Mouse (Mus musculus) heart, postnatal 36 days (tissue): ENCODE data around the gene Dgkq. TPM values are rescaled to one million over a fixed set of nuclear protein-coding genes. Genes with fewer than 3 reads are reported as not detected.

ENCODE experiments used
- DNase-seq, 2 experiments: peaks; one replicate each; pipeline ENCODE4 v3.0.0; 2021 to 2022
- intact Hi-C: fragments of 180-260 bp; cut with DNase I; formaldehyde crosslinking; loops from one replicate; pipeline ENCODE4 v1.15.1; 2025
- total RNA-seq, 2 experiments: library from RNA; stranded (reverse); gene quantifications; 2 replicates each; pipeline ENCODE4 v1.2.3; 2021

Dgkq gene
- total RNA-seq, 2 experiments from 2014 or later, result 8.9 TPM

DNA sequence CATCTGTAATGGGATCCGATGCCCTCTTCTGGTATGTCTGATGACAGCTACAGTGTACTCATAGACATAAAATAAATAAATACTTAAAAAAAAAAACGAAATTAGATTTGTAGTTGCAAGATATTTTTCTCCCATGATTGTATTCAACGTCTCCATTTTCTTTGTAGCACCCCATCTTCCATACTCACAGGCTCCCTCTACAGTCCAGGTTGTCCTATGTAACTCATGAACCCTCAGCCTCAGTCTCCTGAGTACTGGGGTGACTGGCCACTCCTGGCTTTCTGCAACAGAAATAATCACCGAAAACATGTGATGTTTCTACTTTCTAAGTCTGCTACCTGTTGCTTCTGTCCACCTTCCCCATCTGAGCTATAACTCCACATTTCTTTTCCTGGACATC, 21.7 kb upstream of the Dgkq start:
- no peak for DNase-seq
- intact Hi-C loops, result no loop called here

DNA sequence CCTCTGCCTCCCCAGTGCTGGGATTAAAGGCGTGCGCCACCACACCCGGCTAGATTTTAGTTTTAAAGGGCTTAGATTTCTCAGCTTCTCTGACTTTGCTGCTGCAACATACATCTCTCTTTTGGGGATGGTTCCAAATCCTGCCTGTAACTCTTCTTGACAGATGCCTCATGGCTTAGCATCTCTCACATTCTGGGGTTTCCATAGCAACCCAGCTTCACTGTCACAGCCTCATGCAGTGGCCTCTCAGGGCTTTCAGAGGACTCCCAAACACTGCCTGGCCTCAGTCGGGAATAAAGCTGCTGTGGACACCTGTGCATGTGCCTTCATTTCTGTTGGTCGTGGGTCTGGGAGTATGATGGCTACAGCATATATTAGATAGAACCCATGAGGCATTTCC, 19.6 kb upstream of the Dgkq start:
- intact Hi-C loops, result no loop called here

DNA sequence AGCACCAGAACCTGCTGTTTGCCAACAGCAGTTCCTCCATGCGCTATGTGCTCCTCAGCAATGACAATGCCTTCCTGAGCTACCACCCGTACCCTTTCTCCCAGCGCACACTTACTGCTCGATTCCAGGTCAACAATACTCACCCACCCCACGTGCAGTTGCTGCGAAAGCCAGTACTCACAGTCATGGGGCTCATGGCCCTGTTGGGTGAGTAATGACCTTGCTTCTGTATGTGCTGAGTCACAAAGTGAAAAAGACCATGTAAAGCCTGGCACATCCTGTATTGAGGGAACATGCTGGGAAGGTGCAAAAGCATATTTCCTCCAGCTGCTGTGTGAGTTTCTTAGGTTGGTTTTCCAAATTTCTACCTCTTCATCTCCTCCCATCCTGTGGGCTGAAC, 11.4 kb upstream of the Dgkq start:
- DNase-seq, result no peak
- intact Hi-C loops, result no loop called here

More for the DNA sequence above, 19.6 kb upstream of the Dgkq start:
- no peak for DNase-seq

DNA sequence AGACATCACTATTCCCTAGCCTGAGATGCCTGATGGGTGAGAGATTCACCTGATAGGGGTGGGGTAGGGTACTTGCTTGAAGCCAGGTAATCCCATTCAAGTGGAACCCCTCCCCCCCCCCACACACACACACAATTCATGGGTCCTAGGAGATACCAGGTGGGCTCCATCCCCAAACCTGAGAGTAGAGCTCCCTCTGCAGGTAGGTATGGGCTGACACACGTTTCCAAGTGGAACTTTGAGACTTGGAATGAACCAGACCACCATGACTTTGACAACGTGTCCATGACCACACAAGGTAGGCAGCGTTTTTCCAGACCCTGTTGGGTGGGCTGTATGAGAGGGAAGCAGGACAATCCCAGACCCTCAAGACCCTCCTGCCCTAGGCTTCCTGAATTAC, 10.4 kb upstream of the Dgkq start:
- DNase-seq, result no peak
- intact Hi-C loops, result no loop called here

DNA sequence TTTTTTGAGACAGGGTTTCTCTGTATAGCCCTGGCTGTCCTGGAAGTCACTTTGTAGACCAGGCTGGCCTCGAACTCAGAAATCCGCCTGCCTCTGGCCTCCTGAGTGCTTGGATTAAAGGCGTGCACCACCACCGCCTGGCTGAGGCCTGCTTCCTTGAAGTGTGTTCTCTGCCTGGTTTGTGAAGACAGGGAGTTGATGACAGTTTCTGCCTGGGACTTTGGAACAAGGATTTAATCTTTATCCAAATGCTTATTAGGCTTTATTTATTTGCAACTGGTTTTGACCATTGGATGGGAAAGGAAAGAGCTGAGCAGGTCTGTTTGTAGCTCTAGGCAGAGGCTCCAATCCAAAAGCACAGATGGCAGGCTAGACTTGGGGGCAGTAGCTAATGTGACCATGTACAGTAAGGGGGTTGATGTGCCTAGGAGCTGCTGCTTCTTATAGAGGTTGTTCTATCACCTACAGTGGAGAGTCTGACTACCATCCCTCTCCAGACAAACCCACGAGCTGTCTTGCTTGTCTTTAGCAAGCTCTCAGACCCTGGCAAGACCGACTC, 8.9 kb upstream of the Dgkq start:
- DNase-seq, result no peak
- intact Hi-C loops, result no loop called here

DNA sequence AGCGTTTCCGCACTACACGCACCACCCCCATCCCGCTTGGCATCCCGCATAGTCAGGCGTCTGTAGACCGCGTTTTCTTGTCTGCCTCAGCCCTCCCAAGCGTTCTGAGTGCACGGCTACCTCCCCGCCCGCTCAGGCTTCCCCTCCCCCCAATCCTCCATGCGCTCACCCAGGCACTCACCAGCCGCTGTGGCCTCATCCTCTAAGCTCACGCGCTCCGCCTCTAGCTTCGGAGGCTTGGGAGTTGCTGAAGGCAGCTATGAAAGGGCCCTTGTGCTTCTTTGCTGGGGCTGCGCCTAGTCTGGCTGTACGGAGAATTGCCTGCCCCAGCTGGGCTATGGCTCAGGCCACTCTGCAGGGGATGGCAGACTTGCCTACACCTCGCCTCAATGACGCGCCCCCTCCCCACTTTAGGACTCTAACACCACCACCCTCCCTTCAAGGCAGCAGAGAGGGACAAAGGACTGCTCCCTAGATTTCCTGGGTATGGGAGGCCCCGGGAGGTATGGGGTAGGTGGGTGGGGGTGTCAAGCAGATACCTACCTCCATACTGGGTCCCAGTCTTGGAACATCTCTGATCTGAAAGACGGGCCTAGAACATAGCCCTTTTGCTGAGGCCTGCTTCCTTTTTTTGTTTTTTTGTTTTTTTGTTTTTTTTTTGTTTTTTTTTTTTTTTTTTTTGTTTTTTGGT, 8.3 kb upstream of the Dgkq start:
- DNase-seq, result no peak
- intact Hi-C loops, result no loop called here

DNA sequence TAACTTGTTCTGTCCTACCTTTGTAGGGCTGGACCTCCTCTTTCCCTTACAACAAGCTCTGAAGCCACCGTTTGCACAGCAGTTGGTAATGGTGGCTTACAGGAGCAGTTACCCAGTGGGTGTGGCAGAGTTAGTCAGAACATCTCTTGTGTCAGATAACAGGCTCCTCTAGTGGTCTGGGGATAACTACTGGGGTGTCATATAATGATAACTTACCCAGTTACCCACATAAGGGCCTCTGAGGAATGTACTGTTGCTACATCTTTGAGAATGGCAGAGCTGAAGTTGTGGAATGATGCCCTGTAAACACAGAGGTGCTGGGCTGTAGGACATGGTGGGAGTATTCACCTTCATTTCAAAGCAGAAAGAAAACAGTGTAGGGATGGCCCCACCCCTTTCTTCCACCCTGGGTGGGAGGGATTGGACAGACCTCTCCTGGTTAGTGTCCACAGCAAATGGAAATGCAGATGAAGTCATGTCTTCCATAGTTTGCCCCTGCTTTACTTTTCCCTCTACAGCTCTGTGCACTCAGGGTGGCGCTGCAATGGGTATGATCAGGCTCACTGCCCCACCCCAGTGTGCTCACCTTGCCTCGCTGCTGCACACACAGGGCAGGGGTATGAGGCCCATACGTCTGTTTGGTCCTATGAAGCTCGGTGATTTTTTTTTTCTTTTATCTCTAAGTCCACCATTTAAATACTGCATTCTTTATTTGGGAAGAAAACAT, 7.5 kb upstream of the Dgkq start:
- no peak for DNase-seq
- intact Hi-C loops, result no loop called here

DNA sequence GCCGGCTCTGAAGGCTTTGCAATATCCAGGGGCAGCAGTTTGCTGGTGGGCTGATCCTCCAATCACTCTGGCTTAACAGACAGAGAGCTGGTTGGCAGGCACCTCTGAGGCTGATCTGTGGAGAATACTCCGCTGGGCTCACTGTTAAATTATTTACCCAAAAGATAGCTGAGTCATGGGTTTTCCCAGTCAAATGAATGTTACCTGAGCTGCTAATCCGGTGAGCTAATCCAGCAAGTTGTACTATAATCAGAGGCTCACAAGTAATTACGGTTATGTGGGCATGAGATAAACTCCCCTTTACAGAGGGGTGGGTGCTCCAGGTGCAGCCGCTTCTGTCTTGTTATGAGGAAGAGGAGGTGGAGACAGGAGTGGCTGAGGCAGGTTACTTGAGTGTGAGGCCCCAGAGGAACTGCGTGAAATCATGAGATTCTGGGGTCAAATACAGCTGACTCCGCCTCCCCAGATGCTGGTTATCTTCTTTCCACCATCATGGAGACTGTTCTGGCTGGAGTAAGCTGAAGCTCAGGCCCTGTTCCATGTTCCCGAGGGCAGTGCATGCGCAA, 5.9 kb upstream of the Dgkq start, which contains the start of gene Slc26a1:
TSS of gene Slc26a1 (minus strand) at position 319 of the 566 bp plus-strand sequence.
- intact Hi-C loops, result no loop called here

DNA sequence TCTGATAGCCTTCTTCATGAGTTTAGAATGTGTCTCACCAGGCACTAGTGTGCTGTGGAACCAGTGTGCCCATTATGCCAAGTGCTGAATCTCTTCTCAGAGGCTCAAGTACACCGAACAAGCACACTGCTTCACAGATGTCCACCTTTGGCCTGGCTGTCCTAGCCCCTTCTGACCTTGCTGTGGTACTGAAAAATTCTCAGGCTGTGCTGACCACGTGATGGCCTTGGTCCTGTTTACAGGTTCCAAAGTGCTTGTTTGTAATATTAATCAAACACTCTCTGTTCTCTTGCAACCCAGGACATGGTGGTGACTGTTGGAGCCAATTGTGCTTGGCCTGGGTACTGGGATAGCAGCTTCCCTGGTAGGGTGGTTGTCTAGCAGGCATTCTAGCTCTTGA, 5.2 kb upstream of the Dgkq start:
- no peak for DNase-seq
- intact Hi-C loops, result loop anchor here (5.0 kb wide), 1 partner anchor 53 kb away; no protein-coding TSS in a partner anchor

More for the DNA sequence above, 5.9 kb upstream of the Dgkq start, which contains the start of gene Slc26a1:
- no peak for DNase-seq

DNA sequence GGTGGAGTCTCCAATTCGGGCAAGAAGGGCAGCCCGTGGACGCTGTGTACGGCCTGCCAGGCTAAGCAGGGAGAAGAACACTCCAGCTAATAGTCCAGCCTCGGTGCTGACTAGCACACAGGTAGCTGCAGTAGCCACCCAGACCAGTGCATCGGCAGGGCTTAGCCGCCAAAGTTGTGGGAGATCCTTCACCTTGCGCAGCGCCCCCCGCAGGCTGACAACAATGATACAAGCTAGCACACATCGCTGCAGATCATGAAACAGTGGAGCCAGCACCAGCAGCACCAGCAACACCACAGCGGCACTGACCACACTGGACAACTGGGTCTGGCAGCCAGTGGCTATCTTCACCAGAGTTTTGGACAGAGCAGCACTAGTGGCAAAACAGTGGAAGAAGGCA, 2.3 kb upstream of the Dgkq start:
- DNase-seq, result no peak
- intact Hi-C loops, result loop anchor here (5.0 kb wide), 1 partner anchor 56 kb away; no protein-coding TSS in a partner anchor

DNA sequence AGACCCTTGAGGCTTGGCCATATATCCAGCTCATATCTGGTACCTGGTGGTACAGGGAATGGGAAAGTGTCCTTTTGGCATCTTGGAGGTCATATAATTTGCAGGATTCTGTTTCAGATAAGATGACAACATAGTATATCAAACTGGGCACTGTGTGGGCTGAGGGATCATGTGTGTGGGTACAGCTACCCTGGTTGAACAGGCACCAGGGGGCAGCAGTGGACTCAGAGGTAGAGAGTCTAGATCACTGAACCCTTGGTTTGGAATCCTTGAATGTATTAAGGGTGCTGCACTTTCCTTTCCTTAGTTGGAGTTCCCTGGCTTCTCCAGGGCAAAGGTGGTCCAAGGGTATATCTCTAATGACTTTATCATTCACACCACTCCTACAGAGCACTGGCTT, 1.3 kb upstream of the Dgkq start:
- intact Hi-C loops, result loop anchor here (5.0 kb wide), 1 partner anchor 57 kb away; no protein-coding TSS in a partner anchor
- peak in 1 of 2 experiments; percentile 46 for DNase-seq

DNA sequence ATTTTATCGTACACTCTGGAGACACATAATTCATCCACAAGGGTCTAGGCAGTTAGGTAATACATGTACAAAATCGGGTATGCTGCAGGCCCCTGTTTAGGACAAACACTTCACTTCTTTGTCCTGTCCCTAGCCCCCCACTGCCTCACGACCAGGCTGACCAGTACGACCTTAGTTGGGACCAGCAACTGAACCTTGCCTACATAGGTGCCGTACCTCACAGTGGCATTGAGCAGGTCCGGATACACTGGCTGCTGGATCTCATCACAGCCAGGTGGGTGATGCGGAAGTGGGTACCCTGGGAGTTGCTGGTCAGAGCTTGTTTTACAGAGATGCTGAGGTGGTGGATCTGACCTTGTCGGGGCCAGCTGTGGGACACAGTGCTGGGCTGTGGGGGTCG, 514 bp upstream of the Dgkq start:
- no peak for DNase-seq
- intact Hi-C loops, result loop anchor here (2.0 to 10.0 kb wide), 5 partner anchors 41 to 605 kb away; partner anchors contain the start of genes Ccdc18, Dr1, Gak and Mtf2

DNA sequence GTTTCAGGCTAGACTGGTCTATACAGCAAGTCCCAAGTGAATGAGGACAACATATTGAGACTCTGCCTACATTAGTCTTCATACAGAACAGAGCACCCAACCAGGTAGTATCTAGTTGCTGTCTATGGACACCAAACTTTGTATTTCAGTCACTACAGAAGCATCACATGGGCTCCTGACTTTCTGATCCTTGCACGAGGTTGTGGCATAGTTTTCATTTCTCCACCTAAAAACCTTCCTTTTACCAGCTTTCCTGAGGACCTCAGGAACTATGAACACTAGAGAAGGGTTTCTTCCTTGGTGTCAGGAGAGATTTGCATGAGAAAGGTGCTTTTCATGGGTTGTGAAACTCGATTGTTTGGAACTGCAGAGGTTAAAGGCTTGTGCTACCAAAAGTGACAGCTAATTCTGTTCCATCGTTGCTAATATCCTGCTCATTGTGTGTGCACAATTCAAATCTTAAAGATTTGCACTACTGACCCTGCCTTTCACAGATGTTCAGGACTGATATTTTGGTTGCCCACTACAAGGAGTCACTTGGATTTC, 1.0 kb downstream of the Dgkq start:
- DNase-seq, result no peak
- intact Hi-C loops, result loop anchor here (2.0 to 10.0 kb wide), 4 partner anchors 40 to 604 kb away; partner anchors contain the start of genes Ccdc18, Dr1, Gak and Mtf2

DNA sequence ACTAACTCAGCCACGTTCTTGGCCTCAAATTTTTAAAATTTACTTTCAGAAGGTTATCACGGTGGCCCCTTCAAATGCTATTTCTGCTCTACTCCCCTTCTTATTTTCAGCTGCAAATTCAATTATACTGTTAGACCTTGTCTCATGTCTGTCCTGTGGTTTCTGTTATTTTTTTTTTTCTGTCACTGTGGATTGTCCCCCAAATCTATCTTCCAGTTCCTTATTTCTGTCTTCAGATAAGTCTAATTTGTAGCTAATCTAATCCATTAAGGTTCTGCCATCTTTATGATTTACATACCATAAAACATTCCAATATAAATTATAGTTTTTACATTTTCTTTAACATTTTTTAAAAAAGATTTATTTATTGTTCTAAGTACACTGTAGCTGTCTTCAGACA, 2.1 kb downstream of the Dgkq start:
- no peak for DNase-seq
- intact Hi-C loops, result loop anchor here (5.0 to 10.0 kb wide), 3 partner anchors 400 to 603 kb away; partner anchors contain the start of genes Ccdc18, Dr1, Mtf2 and Tmed5

DNA sequence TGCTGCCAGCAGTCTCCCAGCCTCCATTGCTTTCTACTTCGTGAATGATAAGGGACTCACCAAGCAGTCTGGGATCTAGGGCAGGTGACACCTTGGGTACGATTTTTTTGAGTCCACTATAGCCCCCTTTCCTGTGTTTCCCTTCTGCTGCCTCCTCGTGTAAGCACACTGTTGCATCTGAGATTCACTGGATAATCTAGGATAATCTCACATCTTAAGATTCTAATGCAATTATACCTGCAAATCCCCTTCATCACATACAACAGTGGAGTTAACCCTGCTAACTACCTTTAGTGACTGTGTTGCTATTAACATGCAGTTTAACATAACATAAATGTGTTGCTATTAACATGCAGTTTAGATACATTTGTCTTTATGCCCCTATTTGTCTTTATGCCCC, 4.4 kb downstream of the Dgkq start:
- DNase-seq, result no peak
- intact Hi-C loops, result loop anchor here (5.0 to 10.0 kb wide), 3 partner anchors 398 to 600 kb away; partner anchors contain the start of genes Ccdc18, Dr1, Mtf2 and Tmed5

DNA sequence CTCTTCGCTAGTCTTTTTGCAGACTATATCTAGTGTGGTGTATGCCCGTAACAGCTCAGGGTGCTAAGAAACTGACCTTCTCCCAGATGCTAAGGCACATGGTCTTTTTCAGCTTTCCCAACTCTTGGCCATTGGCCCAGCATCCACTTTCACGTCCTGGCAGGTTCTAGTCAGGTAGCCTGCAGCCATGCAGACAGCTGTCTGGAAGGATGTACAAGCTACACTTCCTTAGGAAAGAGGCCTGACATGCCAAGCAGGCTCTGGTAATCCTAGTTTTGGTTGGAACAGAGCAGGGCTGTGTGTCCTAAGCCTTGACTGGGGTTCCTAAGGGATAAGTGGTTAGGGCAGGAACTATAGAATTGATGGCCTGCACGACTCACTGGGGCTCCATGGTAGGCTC, 6.7 kb downstream of the Dgkq start:
- intact Hi-C loops, result loop anchor here (10.0 kb wide), 2 partner anchors 528 to 598 kb away; partner anchors contain the start of genes Ccdc18, Mtf2 and Tmed5
- no peak for DNase-seq

DNA sequence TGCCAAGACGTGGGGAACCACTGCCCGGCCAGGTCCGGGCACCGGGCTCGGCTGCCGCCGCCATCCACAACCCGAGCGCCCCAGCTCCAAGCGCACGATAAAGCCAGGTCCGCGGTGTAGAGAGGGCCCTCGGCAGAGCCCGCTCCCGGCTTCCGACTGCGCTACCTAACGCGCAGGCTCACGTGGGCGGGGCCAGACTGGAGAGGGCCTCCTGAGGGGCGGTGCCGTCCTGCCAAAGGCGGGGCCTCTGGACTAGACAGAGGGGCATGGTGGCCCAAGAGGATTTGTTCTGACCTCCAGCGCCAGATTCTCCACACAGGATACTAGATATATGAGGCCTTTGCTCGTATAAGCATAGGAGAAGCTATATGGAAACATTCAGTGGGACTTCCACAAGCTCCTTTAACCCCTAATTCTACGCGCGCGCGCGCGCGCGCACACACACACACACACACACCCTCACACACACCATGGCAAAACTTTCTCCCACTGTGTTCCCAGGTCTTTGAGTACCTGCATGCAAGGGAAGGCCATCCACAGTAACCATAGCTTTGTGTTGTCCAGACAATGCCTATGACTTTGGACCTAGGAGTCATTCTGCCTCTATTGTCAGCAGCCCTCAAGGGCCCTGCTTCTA, 8.7 kb downstream of the Dgkq start:
- intact Hi-C loops, result loop anchor here (10.0 kb wide), 2 partner anchors 526 to 596 kb away; partner anchors contain the start of genes Ccdc18, Mtf2 and Tmed5
- peak; percentile 92 to 94 for DNase-seq

DNA sequence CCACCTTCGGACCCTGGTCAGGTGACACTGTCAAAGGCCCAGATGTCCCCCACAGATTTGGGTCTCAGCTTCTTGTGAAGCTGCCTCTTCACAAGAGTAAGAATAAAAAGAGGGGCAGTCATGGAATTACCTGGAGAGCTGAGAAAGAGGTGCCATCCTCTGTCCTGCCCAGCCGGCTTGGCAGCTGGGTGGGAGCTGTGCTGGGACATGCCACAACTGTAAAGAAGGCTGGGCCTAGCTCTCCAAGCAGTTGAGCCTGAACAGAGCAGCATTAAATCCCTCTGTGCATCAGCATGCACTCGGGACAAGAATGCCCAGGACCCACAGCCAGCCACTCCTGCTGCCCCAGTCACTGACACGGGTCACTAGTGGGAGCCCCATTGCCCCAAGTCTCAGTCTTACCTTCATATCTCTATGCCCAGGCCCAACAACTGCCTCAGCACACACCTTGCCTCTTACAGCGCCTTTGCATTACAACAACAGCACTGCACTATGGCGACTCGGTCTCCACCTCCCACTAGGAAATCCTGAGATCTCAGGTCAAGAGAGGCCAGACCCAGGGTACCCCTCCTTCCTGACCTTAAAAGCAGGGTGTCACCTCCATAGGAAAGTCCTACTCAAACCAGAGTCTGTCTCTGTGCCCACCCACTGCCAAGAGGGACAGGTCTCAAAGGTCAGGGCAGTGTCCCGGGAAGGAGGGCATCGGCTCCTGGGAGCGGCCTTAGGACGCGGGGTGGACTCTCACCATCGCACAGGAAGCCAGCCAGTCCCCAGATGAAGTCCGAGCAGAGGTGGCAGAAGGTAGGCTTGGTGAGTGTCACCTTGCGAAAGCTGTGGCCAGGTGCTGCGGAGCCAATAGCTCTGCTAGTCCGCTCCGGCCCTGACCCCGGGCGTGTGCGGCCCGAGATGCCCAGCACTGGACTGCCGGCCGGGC, 9.5 kb downstream of the Dgkq start, which contains the start of gene Idua:
TSS of gene Idua (plus strand) at position 634 of the 934 bp plus-strand sequence.
- no peak for DNase-seq
- intact Hi-C loops, result loop anchor here (10.0 kb wide), 2 partner anchors 525 to 595 kb away; partner anchors contain the start of genes Ccdc18, Mtf2 and Tmed5

DNA sequence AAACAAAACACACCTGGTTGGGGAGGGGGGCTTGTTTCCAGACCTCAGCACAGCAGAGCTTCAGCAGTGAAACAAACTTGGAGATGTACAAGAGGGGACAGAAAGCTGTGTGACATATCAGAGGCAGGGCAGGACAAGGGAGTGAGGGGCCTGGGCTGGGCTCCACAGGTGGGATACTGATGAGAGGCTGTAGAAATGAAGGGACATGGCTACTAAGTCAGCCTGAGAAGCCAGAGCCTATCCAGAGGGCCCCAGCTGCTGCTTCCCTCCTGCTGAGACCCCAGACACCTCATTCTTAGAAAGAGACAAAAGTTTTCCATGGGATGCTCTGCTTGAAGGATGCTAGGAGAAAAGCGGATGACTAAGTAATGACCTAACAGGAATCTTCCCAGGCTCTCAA, 10.9 kb downstream of the Dgkq start:
- intact Hi-C loops, result no loop called here

More for the DNA sequence above, 10.9 kb downstream of the Dgkq start:
- DNase-seq, result no peak
